Mouse (Mus musculus) ES-Bruce4 (cell line): ENCODE measurements around the gene Gm11985.
A peak's percentile ranks its signal among the peaks of the same experiment; 100 is the strongest.

Experiments
- CTCF ChIP-seq: IDR thresholded peaks from one replicate; pipeline ENCODE4 v1.8.1; 2011; ENCODE audit warnings: low read depth, low read length
- EP300 ChIP-seq: IDR thresholded peaks from 2 replicates; pipeline ENCODE4 v1.6.1; 2011; ENCODE audit warnings: low read depth, low read length; ENCODE audit not compliant: insufficient read depth
- POLR2A ChIP-seq: IDR thresholded peaks from one replicate; pipeline ENCODE4 v1.8.1; 2011; ENCODE audit warnings: low read length; ENCODE audit not compliant: insufficient read depth

- no peak for TF ChIP-seq POLR2A
- TF ChIP-seq CTCF: peak; percentile 59
- no peak for TF ChIP-seq EP300
Observed at GRCm38 (mm10) chr11:7144369-7144768, 44.0 kb downstream of the Gm11985 start.
